In the genomic region with DNA sequence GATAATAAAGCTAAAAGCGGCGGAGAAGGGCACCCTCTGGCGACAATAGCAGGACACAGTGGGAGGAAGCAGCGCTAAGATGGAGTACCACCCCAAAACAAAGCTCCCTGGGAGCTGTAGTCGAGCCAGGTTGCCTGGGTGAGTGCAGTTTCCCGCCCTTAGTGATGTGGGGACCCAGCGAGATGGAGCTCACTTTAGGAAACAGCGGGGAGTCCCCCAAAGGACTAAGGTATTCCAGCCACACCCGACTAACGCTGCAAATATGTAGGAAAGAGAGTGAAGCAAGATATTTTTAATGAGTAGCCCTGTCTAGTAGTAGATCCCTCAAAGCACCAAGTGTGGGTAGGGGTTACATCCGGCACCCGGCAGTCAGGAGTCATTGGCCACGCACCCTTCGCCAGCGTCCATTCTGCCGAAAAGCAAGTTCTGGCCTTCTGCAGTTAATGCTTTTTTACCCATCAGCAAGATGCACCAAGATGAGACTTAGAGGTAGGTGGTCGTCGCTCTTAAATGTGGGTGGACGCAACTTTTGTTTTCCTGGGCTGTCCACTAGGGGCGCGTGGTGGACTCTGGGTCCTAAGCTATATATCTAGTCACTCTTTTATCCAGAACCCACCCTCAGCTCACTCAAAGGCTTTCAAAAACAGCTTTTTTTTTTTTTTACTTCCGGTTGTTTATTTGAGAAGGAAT, we compare ENCODE assay signal across 8 mouse cellular contexts. TPM values are rescaled to one million over a fixed set of nuclear protein-coding genes. Genes with fewer than 3 reads are reported as not detected.
DNase-seq lines count a peak whose midpoint lies in the region; ATAC-seq and TF ChIP-seq lines count a peak whose summit lies in the region.

TSS of gene Ifit2 (plus strand) at position 161 of the 690 bp plus-strand sequence.

- WGBS in hindbrain, embryonic 11.5 days, result 2% methylated on average over 22 of the region's 22 CpGs

- no peaks in the 10 kb centered on the region for H3K9me3 ChIP-seq in hindbrain, embryonic 11.5 days (ENCODE audit: control insufficient read depth, low read length)

- ATAC-seq in Patski, result peak; percentile 81
- peak; percentile 95 for ATAC-seq in hindbrain, embryonic 11.5 days (ENCODE audit: low FRiP score)

- DNase-seq in Patski (ENCODE audit: low read depth, low spot score), result no peak
- DNase-seq in cerebellum, adult 9-11 months, result peak; percentile 54
- DNase-seq in frontal cortex, adult 2 months (ENCODE audit: extremely low spot score in 1 of 2, low spot score in 1 of 2), result peak; percentile 48 to 79
- peak; percentile 84 for DNase-seq in hindbrain, embryonic 11.5 days (ENCODE audit: low spot score)
- peak; percentile 65 to 79 for DNase-seq in layer of hippocampus, postnatal 14 days (ENCODE audit: low spot score in 2 of 2)
- DNase-seq in lung, postnatal 14 days, result peak; percentile 75
- DNase-seq in ovary, postnatal 36 days (ENCODE audit: low spot score), result peak; percentile 61
- peak; percentile 85 for DNase-seq in thymus, postnatal 14 days

- peak within 1 kb of the TSS; percentile 55 for H3K4me2 ChIP-seq in hindbrain, embryonic 11.5 days (replicated peaks; ENCODE audit: low read depth, low read length)

- peak within 1 kb of the TSS; percentile 33 for H3K4me3 ChIP-seq in hindbrain, embryonic 11.5 days (ENCODE audit: low read depth, low read length)

- peak; percentile 80 for TF ChIP-seq CTCF in Patski (IDR thresholded peaks at IDR 0.05)

- peaks cover 3% of the 10 kb centered on the region for H3K27me3 ChIP-seq in Patski
- no peaks in the 10 kb centered on the region for H3K27me3 ChIP-seq in hindbrain, embryonic 11.5 days (ENCODE audit: control insufficient read depth, insufficient read depth, low read length)

- peak within 1 kb of the TSS; percentile 40 for H3K9ac ChIP-seq in hindbrain, embryonic 11.5 days (ENCODE audit: low read depth, low read length)

- POLR2A ChIA-PET in Patski (lab: Charles Lee), result interaction anchor here (0.6 to 1.7 kb wide), 5 partner anchors 68 to 296 kb away, joined by 3 to 7 read pairs (median 3); partner anchors contain the start of gene Acta2

- H3K36me3 ChIP-seq in hindbrain, embryonic 11.5 days (ENCODE audit: control insufficient read depth, insufficient read depth, low read length), result no peaks in the 10 kb centered on the region

- H3K4me1 ChIP-seq in hindbrain, embryonic 11.5 days (replicated peaks; ENCODE audit: control insufficient read depth, insufficient read depth, low read length), result no peaks in the 10 kb centered on the region

- in situ Hi-C loops in Patski (cut with MboI; ENCODE audit: low pct_unique_long_range_greater_than_20kb), result no loop called here

- H3K27ac ChIP-seq in hindbrain, embryonic 11.5 days (ENCODE audit: low read depth, low read length), result no peak within 1 kb of the TSS

- CTCF ChIA-PET in Patski (lab: Charles Lee), result interaction anchor here (0.7 to 6.9 kb wide), 30 partner anchors 9 to 308 kb away, joined by 3 to 41 read pairs (median 4); partner anchors contain the start of genes Ifit3 and Lipa

RNA-seq across cellular contexts. Expression of gene Ifit2, which starts in this region (rescaled TPM):
- 26.0 TPM for polyA plus RNA-seq in Patski (2021)
- polyA plus RNA-seq in frontal cortex, adult 2 months (2012; rRNA removed), result 7.0 and 7.3 TPM in 2 replicates
- 3.7 and 4.2 TPM in 2 replicates for polyA plus RNA-seq in hindbrain, embryonic 11.5 days (2014; fragmentation: Nextera tagmentation; extraction: Ambion mirVana)
- 1 to 10 TPM; 3.2 to 4.3 TPM for total RNA-seq in layer of hippocampus, postnatal 14 days (2021)
